Mouse (Mus musculus): Measurements from ENCODE around the gene Abcg4.

- TF ChIP-seq CTCF (IDR thresholded peaks at IDR 0.05; ENCODE audit: extremely low read depth, insufficient read depth, insufficient read length, insufficient replicate concordance) (no peak), POLR2A (IDR thresholded peaks at IDR 0.05; ENCODE audit: low read depth, low read length) (no peak)
These were observed 37.1 kb downstream of the Abcg4 start, which contains the start of gene Pdzd3 for GRCm38 (mm10) chr9:44251314-44251713.
